Mouse (Mus musculus) left cerebral cortex, adult 2 months (tissue): ENCODE measurements around the gene Dscaml1. TPM values are rescaled to one million over a fixed set of nuclear protein-coding genes. Genes with fewer than 3 reads are reported as not detected.

Experiments
- DNase-seq, 2 experiments: peaks; one replicate each; pipeline ENCODE4 v3.0.0; 2021 to 2022; ENCODE audit warnings: low spot score in 2 of 2, mixed read lengths in 1 of 2; ENCODE audit errors: extremely low spot score in 1 of 2
- H3K27ac ChIP-seq: fragments of 200-600 bp; 2 replicates; pipeline ENCODE4 v1.8.1; 2022
- H3K4me3 ChIP-seq: fragments of 200-600 bp; 2 replicates; pipeline ENCODE4 v1.8.1; 2022
- CTCF ChIP-seq: fragments of 200-600 bp; IDR thresholded peaks from 2 replicates; pipeline ENCODE4 v1.8.1; 2022; ENCODE audit warnings: antibody characterized with exemption, mild to moderate bottlenecking, moderate library complexity
- intact Hi-C: fragments of 180-260 bp; cut with DNase I; formaldehyde crosslinking; loops from one replicate; pipeline ENCODE4 v1.15.1; 2025
- total RNA-seq, 2 experiments: library from RNA; stranded (reverse); gene quantifications; 2 replicates each; pipeline ENCODE4 v1.2.3; 2021

The Dscaml1 gene
- total RNA-seq, 2 experiments from 2014 or later, result 58.0 to 61.5 TPM

GRCm38 (mm10) chr9:45660191-45660590 is 233.8 kb downstream of the Dscaml1 start:
- intact Hi-C loops, result no loop called here
- no peak for DNase-seq
- Histone ChIP-seq H3K4me3 (no peak overlapping the region), H3K27ac (no peak overlapping the region)
- TF ChIP-seq CTCF, result no peak

- Histone ChIP-seq H3K4me3 (no peak overlapping the region), H3K27ac (peak overlapping the region; percentile 69)
- intact Hi-C loops, result loop anchor here (2.0 kb wide), 1 partner anchor 72 kb away; no protein-coding TSS in a partner anchor
- no peak for DNase-seq
- TF ChIP-seq CTCF, result no peak
Measured at GRCm38 (mm10) chr9:45662471-45662870, 236.0 kb downstream of the Dscaml1 start.

GRCm38 (mm10) chr9:45663386-45664315 is 237.2 kb downstream of the Dscaml1 start:
- Histone ChIP-seq H3K27ac (peak overlapping the region; percentile 69), H3K4me3 (no peak overlapping the region)
- peak; percentile 50 to 57 for DNase-seq
- intact Hi-C loops, result loop anchor here (2.0 kb wide), 1 partner anchor 73 kb away; no protein-coding TSS in a partner anchor
- no peak for TF ChIP-seq CTCF

GRCm38 (mm10) chr9:45664326-45664725 is 237.9 kb downstream of the Dscaml1 start:
- intact Hi-C loops, result no loop called here

GRCm38 (mm10) chr9:45664871-45665394 is 238.5 kb downstream of the Dscaml1 start:
- Histone ChIP-seq H3K4me3 (no peak overlapping the region), H3K27ac (no peak overlapping the region; the same call in 1 of the 2 replicates)
- intact Hi-C loops, result no loop called here
- no peak for DNase-seq
- no peak for TF ChIP-seq CTCF

More at GRCm38 (mm10) chr9:45664326-45664725, 237.9 kb downstream of the Dscaml1 start:
- no peak for TF ChIP-seq CTCF
- no peak overlapping the region for H3K4me3 ChIP-seq
- DNase-seq, result no peak
- peak overlapping the region; percentile 11; the same call in 1 of the 2 replicates for H3K27ac ChIP-seq

GRCm38 (mm10) chr9:45675931-45676330 is 249.5 kb downstream of the Dscaml1 start:
- DNase-seq, result no peak
- intact Hi-C loops, result no loop called here
- peak overlapping the region; percentile 3; the same call in 1 of the 2 replicates for H3K27ac ChIP-seq
- no peak overlapping the region for H3K4me3 ChIP-seq
- TF ChIP-seq CTCF, result no peak

GRCm38 (mm10) chr9:45676578-45676977 is 250.2 kb downstream of the Dscaml1 start:
- Histone ChIP-seq H3K27ac (no peak overlapping the region; the same call in 1 of the 2 replicates), H3K4me3 (no peak overlapping the region)
- no peak for DNase-seq
- TF ChIP-seq CTCF, result no peak
- intact Hi-C loops, result no loop called here

GRCm38 (mm10) chr9:45677236-45677781 is 250.9 kb downstream of the Dscaml1 start:
- intact Hi-C loops, result no loop called here
- TF ChIP-seq CTCF, result no peak
- peak in 1 of 2 experiments; percentile 34 for DNase-seq
- H3K4me3 ChIP-seq, result no peak overlapping the region
- peak overlapping the region; percentile 72; the same call in 1 of the 2 replicates for H3K27ac ChIP-seq

- intact Hi-C loops, result no loop called here
- peak overlapping the region; percentile 72 for H3K27ac ChIP-seq
- no peak overlapping the region for H3K4me3 ChIP-seq
- no peak for DNase-seq
- no peak for TF ChIP-seq CTCF
Measured at GRCm38 (mm10) chr9:45677952-45678663, 251.7 kb downstream of the Dscaml1 start.

GRCm38 (mm10) chr9:45678664-45679026 is 252.2 kb downstream of the Dscaml1 start:
- intact Hi-C loops, result no loop called here
- H3K4me3 ChIP-seq, result no peak overlapping the region
- no peak for DNase-seq
- TF ChIP-seq CTCF, result no peak
- peak overlapping the region; percentile 72 for H3K27ac ChIP-seq

- DNase-seq, result no peak
- Histone ChIP-seq H3K4me3 (no peak overlapping the region), H3K27ac (no peak overlapping the region)
- TF ChIP-seq CTCF, result peak; percentile 41
- intact Hi-C loops, result no loop called here
Measured at GRCm38 (mm10) chr9:45682461-45682998, 256.1 kb downstream of the Dscaml1 start.
